Mouse (Mus musculus) skeletal muscle tissue, adult 2 months (tissue): ENCODE measurements at regions not wholly inside any gene's neighbourhood (a gene's known extent, or its start where the extent isn't known, plus 50 kb on each side); places are given as distances from the start of the nearest gene placed in this dataset.
A peak's percentile ranks its signal among the peaks of the same experiment; 100 is the strongest.

Experiments used
- DNase-seq: peaks from one replicate; pipeline ENCODE4 v3.0.0-alpha.2; 2012; ENCODE audit warnings: low read depth, low spot score

DNA sequence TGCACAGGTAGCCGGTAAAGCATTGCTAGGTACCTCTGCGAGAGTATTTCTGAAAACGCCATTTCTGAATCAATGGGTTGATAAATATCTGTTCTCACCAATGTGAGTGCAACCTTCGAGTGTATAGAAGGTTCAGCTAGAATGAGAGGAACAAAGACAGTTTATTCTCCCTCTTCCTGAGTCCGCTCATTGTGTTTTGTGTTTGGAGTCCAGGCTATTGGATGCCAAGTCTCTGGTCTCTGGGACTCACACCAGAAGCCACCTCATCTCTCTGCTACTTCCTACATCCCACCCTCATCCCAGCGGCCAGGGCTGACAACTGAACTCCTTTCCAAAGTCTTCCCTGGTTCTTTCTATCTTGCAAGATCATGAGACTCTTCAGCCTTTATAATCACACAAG, 62.7 kb downstream of the Lrrc30 start:
- no peak for DNase-seq

- DNase-seq = peak; percentile 18
Observed at GRCm38 (mm10) chr17:67566216-67566615, 66.3 kb downstream of the Lrrc30 start.

DNA sequence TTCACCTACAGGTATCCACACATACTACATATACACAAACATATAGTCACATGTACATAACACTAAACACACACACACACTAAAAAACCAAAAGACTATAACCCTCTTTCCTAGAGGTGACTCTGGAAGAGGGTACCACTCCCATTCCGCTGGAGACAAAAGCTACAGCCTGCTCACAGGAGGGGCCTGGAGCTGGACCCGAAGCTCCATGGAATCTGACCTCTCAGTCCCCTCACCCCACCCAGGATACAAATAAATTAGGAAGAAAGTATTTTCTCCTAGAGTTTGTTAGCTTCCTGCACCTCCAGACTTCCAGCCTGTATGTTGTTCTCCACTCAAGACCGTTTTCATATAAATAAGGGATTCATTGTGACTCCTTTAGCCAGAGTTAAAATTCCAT, 66.8 kb downstream of the Lrrc30 start:
- DNase-seq = no peak

- peak; percentile 18 for DNase-seq
Observed at GRCm38 (mm10) chr17:67564845-67565244, 67.7 kb downstream of the Lrrc30 start.

DNA sequence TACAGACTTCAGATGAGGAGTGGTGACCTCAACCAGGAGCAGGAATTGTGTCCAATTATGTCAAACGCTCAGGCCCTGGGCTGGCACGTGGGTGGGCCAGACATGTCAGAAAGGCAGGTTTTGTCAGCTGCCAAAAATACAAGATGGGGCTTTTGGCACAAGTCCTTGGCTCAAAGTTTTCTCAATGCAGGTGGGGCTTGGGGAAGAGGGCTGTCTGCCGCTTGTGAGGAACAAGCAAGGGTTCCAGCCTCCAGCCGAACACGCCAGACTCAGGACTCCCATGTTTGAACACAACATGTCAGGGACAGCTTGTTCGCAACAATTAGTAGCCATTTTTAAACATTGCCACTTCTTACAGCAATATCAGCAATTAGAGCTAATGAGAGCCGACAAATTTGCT, 69.5 kb downstream of the Lrrc30 start:
- DNase-seq = no peak

- no peak for DNase-seq
Observed at GRCm38 (mm10) chr17:67561802-67562201, 70.7 kb downstream of the Lrrc30 start.

DNA sequence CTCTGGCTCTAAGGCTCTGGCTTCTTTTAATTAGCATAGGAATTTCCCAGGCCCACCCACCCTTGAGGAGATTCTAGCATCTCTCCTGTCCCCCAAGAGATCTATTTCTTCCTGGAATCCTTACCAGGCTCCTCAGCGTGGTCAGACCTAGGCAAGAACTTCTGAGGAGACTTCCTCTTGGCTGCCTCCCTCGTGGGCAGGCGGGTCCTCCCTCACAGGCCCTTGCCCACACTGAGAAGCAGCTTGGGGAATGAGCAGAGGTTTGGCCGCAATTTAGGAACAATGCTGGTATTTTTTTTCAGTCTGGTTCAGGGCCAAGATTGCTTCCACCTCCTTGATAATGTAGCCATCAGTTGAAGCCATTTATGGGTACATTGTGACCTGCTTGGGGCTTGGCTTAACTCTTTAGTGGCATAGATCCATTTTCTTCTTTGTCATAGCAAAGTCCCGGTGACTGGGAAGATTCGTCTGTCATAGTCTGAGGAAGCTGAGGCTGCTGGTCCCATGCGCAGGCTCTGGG, 75.1 kb downstream of the Lrrc30 start:
- no peak for DNase-seq

GRCm38 (mm10) chr17:67552581-67553139, 79.9 kb downstream of the Lrrc30 start:
- DNase-seq = no peak

DNA sequence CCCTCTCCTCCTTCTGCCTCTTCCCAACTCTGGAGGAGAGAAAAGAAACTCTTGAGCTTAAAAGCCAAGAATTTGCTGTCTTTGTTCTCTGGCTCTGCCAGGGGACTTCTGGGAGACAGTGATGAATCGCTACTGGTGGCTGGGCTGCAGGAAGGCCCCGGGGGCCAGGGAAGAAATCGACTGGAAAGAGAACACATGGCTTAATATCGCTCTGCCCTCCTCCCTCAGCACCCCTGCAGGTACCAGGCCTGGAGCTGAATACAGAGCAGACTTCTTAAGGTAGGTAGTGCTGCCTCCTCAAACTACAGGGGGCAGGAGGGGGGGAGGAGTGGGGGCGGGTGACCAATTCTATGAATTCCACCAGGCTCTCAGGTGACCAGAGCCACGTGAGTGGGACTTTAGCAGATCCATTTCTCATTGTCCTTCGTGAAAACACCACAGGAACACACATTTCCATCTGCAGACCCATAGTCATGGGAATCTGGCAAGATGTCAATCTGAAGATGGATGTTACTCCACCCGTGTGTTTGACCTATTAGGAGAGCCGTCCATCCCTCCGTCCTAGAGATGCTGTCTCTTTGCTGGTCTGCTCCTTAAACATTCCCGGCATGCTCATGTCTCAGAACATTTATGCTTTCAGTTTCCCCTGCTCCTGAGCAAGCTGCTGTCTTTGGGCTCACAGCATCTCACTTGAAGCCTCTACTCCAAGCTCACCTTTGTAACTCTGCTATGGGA, 83.4 kb downstream of the Lrrc30 start:
- no peak for DNase-seq

DNA sequence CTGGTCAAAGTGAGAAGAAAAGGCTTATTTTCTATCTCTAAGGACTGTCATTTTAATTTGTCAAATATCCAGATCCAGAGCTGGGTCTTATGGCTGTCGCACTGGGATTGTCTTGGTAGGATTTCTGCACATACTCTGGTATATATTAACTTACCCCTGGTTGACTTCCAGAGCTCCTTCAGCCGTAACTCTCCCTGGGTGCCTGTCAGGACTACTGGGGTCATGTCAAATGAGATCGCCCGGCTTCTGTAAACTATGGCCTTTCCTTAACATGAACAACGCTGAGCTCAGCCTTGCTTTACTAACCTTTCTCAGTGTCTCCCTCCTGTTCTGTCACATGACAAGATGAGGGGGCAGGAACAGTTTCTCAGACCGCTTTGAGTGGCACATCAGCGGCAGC, 88.1 kb downstream of the Lrrc30 start:
- DNase-seq = no peak

GRCm38 (mm10) chr17:67532331-67532730, 100.2 kb downstream of the Lrrc30 start:
- no peak for DNase-seq

- DNase-seq = no peak
Observed at GRCm38 (mm10) chr17:67520848-67521411, 111.6 kb downstream of the Lrrc30 start.

- no peak for DNase-seq
Observed at GRCm38 (mm10) chr17:67515601-67516147, 116.8 kb downstream of the Lrrc30 start.

- DNase-seq = peak; percentile 38
Observed at GRCm38 (mm10) chr17:67514387-67515241, 117.9 kb downstream of the Lrrc30 start.

DNA sequence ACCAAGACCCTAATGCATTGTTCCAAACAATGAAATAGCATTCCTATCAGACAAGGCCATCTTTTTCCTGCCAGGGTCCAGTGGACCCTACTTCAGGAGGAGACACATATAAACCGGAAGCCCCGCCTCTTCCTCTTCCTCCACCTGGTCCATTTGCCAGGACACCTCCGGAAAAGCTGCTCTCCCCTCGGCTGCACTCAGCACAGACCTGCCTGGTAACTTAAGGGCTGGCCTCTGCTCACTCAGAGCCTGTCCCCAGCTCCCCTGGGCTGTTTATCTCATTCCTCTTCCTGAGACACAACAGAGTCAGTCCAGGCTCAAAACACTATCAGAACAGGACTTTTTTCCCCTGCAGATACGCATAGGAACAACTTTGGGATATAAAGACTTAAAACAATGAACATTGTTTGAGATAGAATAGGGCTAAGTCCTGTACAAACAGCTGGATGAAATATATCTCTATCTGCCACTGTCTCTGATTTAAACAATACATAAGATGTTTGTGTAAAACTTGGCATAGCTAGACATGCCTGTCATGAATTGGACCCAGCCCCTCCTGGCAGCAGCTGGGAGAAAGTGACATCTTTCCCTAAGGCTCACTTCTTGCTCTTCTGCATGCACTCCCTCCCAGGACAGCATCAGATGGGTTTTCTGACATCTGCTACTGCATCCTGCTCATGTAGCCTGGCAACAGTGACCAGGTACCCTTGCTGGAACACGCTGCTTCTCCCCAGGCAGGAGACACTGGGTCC, 119.6 kb downstream of the Lrrc30 start:
- DNase-seq = peak; percentile 66

GRCm38 (mm10) chr17:67512008-67512407, 120.5 kb downstream of the Lrrc30 start:
- no peak for DNase-seq

DNA sequence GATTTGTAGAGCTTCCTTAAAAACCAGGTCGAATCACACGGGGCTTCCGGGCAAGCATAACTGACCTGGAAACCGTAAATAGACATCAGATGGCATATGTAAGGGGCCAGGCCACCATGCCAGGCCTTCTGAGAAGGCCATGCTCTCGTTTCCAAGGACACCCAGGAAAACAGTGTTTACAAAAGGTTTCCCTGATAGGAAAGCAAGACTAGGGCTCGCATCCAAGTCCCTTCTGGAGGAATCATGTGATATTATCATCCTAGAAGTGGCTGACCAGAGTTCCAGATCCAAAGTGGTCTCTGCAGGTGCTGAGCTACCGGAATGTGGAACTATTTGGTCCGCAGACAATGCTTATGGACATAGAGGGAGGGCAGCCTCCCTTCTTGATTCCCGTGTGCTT, 122.6 kb downstream of the Lrrc30 start:
- DNase-seq = no peak

DNA sequence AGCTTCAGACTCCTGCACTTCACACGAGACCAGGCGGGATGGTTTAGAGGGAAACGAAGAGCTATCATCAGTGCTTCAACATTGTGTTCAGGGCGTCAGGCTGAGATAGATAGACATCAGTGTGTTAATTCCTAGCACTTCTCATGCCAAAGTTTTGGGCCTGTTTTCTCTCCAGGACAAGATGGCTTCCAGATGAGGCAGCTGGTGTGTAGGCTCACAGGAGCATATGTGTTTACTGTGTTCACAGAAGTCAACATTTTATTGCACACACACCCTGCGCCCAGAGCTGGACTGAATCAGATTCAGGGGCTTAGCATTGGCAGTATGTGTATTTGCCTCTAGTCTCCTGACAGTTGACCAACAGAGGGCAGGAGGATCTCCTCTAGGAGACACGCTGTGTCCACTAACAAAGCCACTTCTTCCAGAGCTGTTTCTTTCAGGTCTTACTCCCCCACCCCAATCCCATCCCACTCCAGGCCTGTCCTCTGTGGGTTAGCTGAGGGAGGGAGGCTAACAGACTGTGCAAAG, 123.4 kb downstream of the Lrrc30 start:
- no peak for DNase-seq

- DNase-seq = no peak
Observed at GRCm38 (mm10) chr17:67508353-67508752, 124.2 kb downstream of the Lrrc30 start.

DNA sequence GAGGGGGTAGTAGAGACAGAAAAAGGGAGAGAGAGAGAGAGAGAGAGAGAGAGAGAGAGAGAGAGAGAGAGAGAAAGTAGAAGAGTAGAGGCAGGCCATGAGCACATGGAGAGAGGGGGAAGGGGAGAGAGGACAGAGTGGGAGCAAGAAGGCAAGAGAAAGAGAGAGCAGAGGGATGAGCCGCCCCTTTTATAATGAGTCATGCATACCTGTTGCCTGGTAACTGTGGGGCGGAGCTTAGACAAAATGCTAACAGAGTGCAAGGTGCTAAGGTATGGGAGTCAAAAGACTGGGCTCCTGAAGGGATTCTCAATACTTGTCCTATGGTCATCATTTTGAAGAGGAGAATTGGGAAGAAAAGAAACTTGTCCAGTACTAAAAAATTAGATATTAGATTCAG, 126.1 kb downstream of the Lrrc30 start:
- DNase-seq = no peak
